Mouse (Mus musculus): ENCODE measurements at regions not wholly inside any gene's neighbourhood (a gene's known extent, or its start where the extent isn't known, plus 50 kb on each side); places are given as distances from the start of the nearest gene placed in this dataset.

DNA sequence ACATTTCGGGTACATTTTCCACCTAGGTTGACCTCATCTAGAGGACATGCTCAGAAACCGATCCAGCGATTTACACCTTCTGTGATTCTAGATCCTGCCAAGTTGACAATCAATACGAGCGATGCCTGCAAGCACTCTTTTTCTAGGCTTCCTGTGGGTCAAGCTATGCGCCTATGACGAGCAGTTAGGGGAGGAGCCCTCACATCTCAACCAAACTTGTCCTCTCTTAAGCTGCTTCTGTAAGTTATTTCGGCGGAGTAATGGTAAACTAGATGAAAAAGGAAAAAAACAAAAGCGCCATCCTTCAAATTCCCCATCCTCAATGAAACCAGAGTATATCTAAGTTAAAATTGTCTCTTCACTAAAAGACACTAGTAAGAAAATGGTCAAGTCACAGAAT, 858.5 kb downstream of the Zfp704 start:
- Histone ChIP-seq H3K9ac (ENCODE audit: low read depth, low read length) (no peak overlapping the region), H3K27ac (ENCODE audit: low read depth, low read length) (no peak overlapping the region), H3K4me3 (ENCODE audit: low read depth, low read length) (no peak overlapping the region), H3K4me2 (no peak overlapping the region), H3K36me3 (ENCODE audit: control insufficient read depth, insufficient read depth, low read length) (no peaks in the 10 kb centered on the region), H3K9me3 (replicated peaks; ENCODE audit: control insufficient read depth, low read length) (no peaks in the 10 kb centered on the region), H3K27me3 (ENCODE audit: control insufficient read depth, insufficient read depth, low read length) (no peaks in the 10 kb centered on the region), H3K4me1 (ENCODE audit: control insufficient read depth, insufficient read depth, low read length) (no peaks in the 10 kb centered on the region; the same call in 1 of the 2 replicates)
- WGBS (ENCODE audit: insufficient replicate concordance): 77% methylated on average over 10 of the region's 10 CpGs
- ATAC-seq (replicated peaks; ENCODE audit: insufficient number of reproducible peaks, low FRiP score, low TSS enrichment): no peak

DNA sequence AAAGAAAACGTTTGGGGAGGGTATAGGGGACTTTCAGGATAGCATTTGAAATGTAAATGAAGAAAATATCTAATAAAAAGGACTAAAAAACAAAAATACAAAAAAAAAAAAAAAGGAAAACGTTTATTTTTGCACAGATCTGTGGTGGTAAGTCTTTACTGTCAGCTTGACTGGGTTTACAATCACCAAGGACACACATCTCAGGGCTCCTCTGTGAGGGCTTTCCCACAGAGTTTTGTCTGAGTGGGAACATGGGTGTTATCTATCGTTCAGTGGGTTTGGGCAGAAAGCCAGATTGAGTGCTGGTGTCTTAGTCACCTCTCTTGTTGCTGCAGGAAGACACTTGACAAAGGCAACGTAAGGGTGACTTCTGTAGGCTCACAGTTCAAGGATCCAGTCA, 859.0 kb downstream of the Zfp704 start:
- Histone ChIP-seq H3K27me3 (ENCODE audit: control insufficient read depth, insufficient read depth, low read length) (no peaks in the 10 kb centered on the region), H3K9me3 (replicated peaks; ENCODE audit: control insufficient read depth, low read length) (no peaks in the 10 kb centered on the region), H3K9ac (ENCODE audit: low read depth, low read length) (no peak overlapping the region), H3K4me2 (no peak overlapping the region), H3K36me3 (ENCODE audit: control insufficient read depth, insufficient read depth, low read length) (no peaks in the 10 kb centered on the region), H3K4me1 (ENCODE audit: control insufficient read depth, insufficient read depth, low read length) (no peaks in the 10 kb centered on the region; the same call in 1 of the 2 replicates), H3K4me3 (ENCODE audit: low read depth, low read length) (no peak overlapping the region), H3K27ac (ENCODE audit: low read depth, low read length) (no peak overlapping the region)
- 51% methylated on average over 4 of the region's 4 CpGs for WGBS (ENCODE audit: insufficient replicate concordance)
- ATAC-seq (replicated peaks; ENCODE audit: insufficient number of reproducible peaks, low FRiP score, low TSS enrichment): no peak

DNA sequence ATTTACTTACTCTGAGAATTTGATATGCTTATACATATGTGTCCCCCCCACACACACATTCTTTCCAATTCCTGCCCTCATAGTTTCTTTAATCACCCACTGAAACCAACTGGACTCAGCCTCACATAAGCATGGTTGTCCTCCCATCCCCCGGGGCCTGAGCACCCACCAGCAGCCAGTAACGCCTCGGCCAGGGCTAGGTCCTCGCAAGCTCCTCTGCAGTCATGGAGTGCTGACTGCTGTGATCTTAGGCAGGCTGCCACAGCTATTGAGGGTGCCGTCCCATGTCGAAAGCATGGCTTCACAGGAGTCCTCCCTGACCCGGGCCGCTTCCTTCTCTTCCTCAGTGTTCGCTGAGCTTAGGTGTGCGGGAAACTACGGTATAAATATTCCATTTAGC, 859.7 kb downstream of the Zfp704 start:
- Histone ChIP-seq H3K4me1 (ENCODE audit: control insufficient read depth, insufficient read depth, low read length) (no peaks in the 10 kb centered on the region; the same call in 1 of the 2 replicates), H3K27me3 (ENCODE audit: control insufficient read depth, insufficient read depth, low read length) (no peaks in the 10 kb centered on the region), H3K4me3 (ENCODE audit: low read depth, low read length) (no peak overlapping the region), H3K9me3 (replicated peaks; ENCODE audit: control insufficient read depth, low read length) (no peaks in the 10 kb centered on the region), H3K4me2 (no peak overlapping the region), H3K9ac (ENCODE audit: low read depth, low read length) (no peak overlapping the region), H3K27ac (ENCODE audit: low read depth, low read length) (no peak overlapping the region), H3K36me3 (ENCODE audit: control insufficient read depth, insufficient read depth, low read length) (no peaks in the 10 kb centered on the region)
- no peak for ATAC-seq (replicated peaks; ENCODE audit: insufficient number of reproducible peaks, low FRiP score, low TSS enrichment)
- WGBS (ENCODE audit: insufficient replicate concordance): 69% methylated on average over 11 of the region's 11 CpGs

DNA sequence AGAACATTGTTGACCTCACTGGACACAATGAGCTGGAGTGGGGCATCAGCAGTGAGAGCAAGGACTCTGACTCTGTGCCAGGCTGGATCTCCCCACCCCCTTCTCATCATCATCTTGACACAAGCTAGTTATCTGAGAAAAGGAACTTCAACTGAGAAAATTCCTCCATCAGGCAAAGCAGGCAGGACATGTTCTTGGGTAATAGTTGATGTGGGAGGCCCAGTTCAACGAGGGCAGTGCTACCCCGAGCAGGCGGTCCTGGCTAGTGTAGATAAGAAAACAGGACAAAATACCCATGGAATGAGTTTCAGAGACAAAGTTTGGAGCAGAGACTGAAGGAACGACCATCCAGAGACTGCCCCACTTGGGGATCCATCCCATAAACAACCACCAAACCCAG, 862.7 kb downstream of the Zfp704 start:
- no peak overlapping the region for H3K4me2 ChIP-seq
- H3K9me3 ChIP-seq (replicated peaks; ENCODE audit: control insufficient read depth, low read length): no peaks in the 10 kb centered on the region
- no peaks in the 10 kb centered on the region for H3K36me3 ChIP-seq (ENCODE audit: control insufficient read depth, insufficient read depth, low read length)
- no peak for ATAC-seq (replicated peaks; ENCODE audit: insufficient number of reproducible peaks, low FRiP score, low TSS enrichment)
- no peaks in the 10 kb centered on the region; the same call in 1 of the 2 replicates for H3K4me1 ChIP-seq (ENCODE audit: control insufficient read depth, insufficient read depth, low read length)
- 60% methylated on average over 4 of the region's 4 CpGs for WGBS (ENCODE audit: insufficient replicate concordance)
- H3K4me3 ChIP-seq (ENCODE audit: low read depth, low read length): no peak overlapping the region
- H3K27me3 ChIP-seq (ENCODE audit: control insufficient read depth, insufficient read depth, low read length): no peaks in the 10 kb centered on the region
- H3K9ac ChIP-seq (ENCODE audit: low read depth, low read length): no peak overlapping the region
- peak overlapping the region; percentile 35; the same call in 1 of the 2 replicates for H3K27ac ChIP-seq (ENCODE audit: low read depth, low read length)

DNA sequence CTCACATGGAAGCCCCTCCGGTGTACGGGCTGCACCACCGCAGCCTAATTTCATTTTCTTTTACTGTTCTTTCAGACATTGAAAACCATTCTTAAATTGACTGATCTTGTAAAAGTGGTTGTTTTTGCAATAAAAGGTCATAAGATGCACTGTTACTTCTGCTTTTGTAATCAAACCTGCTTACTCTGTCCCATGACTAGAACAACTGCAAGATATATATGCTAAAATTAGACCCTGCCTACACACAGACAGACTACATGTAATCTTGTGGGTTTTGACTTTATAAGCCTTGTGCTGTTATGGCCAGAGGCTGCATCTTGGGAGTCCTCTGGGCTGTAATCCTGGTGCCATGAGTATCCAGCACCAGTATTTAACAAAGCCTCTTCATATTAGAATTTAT, 863.2 kb downstream of the Zfp704 start:
- no peak overlapping the region for H3K9ac ChIP-seq (ENCODE audit: low read depth, low read length)
- H3K27ac ChIP-seq (ENCODE audit: low read depth, low read length): peak overlapping the region; percentile 35; the same call in 1 of the 2 replicates

DNA sequence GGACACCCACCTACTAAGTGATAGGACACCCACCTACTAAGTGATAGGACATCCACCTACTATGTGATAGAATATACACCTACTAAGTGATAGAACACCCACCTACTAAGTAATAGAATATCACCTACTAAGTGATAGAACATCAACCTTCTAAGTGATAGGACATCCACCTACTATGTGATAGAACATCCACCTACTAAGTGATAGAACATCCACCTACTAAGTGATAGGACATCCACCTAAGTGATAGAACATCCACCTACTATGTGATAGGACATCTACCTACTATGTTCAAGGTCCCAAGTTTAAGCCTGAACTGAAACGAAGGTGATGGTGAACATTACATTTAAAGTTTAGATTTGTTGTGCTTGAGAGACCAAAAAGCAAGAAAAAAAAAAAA, 863.8 kb downstream of the Zfp704 start:
- 85% methylated on average over 1 of the region's 1 CpGs for WGBS (ENCODE audit: insufficient replicate concordance)
- Histone ChIP-seq H3K9me3 (replicated peaks; ENCODE audit: control insufficient read depth, low read length) (no peaks in the 10 kb centered on the region), H3K4me3 (ENCODE audit: low read depth, low read length) (no peak overlapping the region), H3K36me3 (ENCODE audit: control insufficient read depth, insufficient read depth, low read length) (no peaks in the 10 kb centered on the region), H3K27ac (ENCODE audit: low read depth, low read length) (no peak overlapping the region), H3K9ac (ENCODE audit: low read depth, low read length) (no peak overlapping the region), H3K4me1 (ENCODE audit: control insufficient read depth, insufficient read depth, low read length) (no peaks in the 10 kb centered on the region; the same call in 1 of the 2 replicates), H3K27me3 (ENCODE audit: control insufficient read depth, insufficient read depth, low read length) (no peaks in the 10 kb centered on the region), H3K4me2 (no peak overlapping the region)
- ATAC-seq (replicated peaks; ENCODE audit: insufficient number of reproducible peaks, low FRiP score, low TSS enrichment): no peak

More for the DNA sequence above, 863.2 kb downstream of the Zfp704 start:
- H3K4me2 ChIP-seq: no peak overlapping the region
- H3K4me3 ChIP-seq (ENCODE audit: low read depth, low read length): no peak overlapping the region
- no peak for ATAC-seq (replicated peaks; ENCODE audit: insufficient number of reproducible peaks, low FRiP score, low TSS enrichment)
- H3K36me3 ChIP-seq (ENCODE audit: control insufficient read depth, insufficient read depth, low read length): no peaks in the 10 kb centered on the region
- H3K9me3 ChIP-seq (replicated peaks; ENCODE audit: control insufficient read depth, low read length): no peaks in the 10 kb centered on the region
- H3K4me1 ChIP-seq (ENCODE audit: control insufficient read depth, insufficient read depth, low read length): no peaks in the 10 kb centered on the region; the same call in 1 of the 2 replicates
- 95% methylated on average over 3 of the region's 3 CpGs for WGBS (ENCODE audit: insufficient replicate concordance)
- no peaks in the 10 kb centered on the region for H3K27me3 ChIP-seq (ENCODE audit: control insufficient read depth, insufficient read depth, low read length)

DNA sequence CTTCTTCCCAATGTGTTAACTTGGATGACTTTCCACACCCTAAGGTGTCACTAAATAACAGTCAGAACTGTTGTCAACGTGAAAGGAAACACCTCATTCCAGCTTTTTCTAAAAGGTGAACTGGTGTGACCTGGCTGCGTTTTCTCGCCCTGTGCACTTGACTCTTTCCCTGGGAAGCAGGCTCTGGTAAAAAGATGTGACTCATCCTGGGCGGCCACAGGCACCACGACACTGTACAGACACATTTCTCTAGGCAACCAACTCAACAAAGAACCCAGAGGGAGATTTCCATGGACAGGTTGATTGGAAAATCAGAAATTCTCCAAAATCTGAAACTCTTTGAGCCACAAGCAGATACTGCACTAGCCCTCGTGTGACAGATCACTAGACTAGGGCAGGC, 865.0 kb downstream of the Zfp704 start:
- 36% methylated on average over 6 of the region's 6 CpGs for WGBS (ENCODE audit: insufficient replicate concordance)
- Histone ChIP-seq H3K4me3 (ENCODE audit: low read depth, low read length) (no peak overlapping the region), H3K4me1 (ENCODE audit: control insufficient read depth, insufficient read depth, low read length) (peaks cover 3% of the 10 kb centered on the region), H3K36me3 (ENCODE audit: control insufficient read depth, insufficient read depth, low read length) (no peaks in the 10 kb centered on the region), H3K9me3 (replicated peaks; ENCODE audit: control insufficient read depth, low read length) (no peaks in the 10 kb centered on the region), H3K4me2 (no peak overlapping the region), H3K9ac (ENCODE audit: low read depth, low read length) (no peak overlapping the region), H3K27ac (ENCODE audit: low read depth, low read length) (no peak overlapping the region), H3K27me3 (ENCODE audit: control insufficient read depth, insufficient read depth, low read length) (no peaks in the 10 kb centered on the region)
- ATAC-seq (replicated peaks; ENCODE audit: insufficient number of reproducible peaks, low FRiP score, low TSS enrichment): no peak

DNA sequence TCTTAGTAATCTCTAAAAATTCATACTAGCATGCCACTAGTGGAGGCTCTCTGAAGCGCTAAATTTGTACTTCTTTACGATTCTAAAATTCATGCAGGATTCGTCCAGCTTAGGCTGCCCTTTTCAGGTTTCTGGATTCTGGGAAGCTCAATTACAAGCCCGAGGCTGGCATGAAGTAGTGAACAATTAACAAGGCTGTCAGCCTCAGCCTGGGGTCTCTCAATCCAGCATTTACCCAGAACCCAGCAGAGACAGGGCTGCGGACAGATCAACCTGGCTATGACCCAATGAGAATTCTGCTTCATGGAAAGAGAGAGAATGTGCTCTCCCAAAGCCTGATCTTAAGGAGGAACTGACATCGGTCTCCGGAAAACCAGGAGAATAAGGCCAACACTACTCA, 866.2 kb downstream of the Zfp704 start:
- H3K4me2 ChIP-seq: no peak overlapping the region
- no peak overlapping the region for H3K9ac ChIP-seq (ENCODE audit: low read depth, low read length)
- no peaks in the 10 kb centered on the region for H3K36me3 ChIP-seq (ENCODE audit: control insufficient read depth, insufficient read depth, low read length)
- no peak overlapping the region for H3K27ac ChIP-seq (ENCODE audit: low read depth, low read length)
- no peak overlapping the region for H3K4me3 ChIP-seq (ENCODE audit: low read depth, low read length)
- peaks cover 7% of the 10 kb centered on the region for H3K4me1 ChIP-seq (ENCODE audit: control insufficient read depth, insufficient read depth, low read length)
- WGBS (ENCODE audit: insufficient replicate concordance): 76% methylated on average over 7 of the region's 7 CpGs
- H3K27me3 ChIP-seq (ENCODE audit: control insufficient read depth, insufficient read depth, low read length): no peaks in the 10 kb centered on the region
- H3K9me3 ChIP-seq (replicated peaks; ENCODE audit: control insufficient read depth, low read length): no peaks in the 10 kb centered on the region
- no peak for ATAC-seq (replicated peaks; ENCODE audit: insufficient number of reproducible peaks, low FRiP score, low TSS enrichment)

DNA sequence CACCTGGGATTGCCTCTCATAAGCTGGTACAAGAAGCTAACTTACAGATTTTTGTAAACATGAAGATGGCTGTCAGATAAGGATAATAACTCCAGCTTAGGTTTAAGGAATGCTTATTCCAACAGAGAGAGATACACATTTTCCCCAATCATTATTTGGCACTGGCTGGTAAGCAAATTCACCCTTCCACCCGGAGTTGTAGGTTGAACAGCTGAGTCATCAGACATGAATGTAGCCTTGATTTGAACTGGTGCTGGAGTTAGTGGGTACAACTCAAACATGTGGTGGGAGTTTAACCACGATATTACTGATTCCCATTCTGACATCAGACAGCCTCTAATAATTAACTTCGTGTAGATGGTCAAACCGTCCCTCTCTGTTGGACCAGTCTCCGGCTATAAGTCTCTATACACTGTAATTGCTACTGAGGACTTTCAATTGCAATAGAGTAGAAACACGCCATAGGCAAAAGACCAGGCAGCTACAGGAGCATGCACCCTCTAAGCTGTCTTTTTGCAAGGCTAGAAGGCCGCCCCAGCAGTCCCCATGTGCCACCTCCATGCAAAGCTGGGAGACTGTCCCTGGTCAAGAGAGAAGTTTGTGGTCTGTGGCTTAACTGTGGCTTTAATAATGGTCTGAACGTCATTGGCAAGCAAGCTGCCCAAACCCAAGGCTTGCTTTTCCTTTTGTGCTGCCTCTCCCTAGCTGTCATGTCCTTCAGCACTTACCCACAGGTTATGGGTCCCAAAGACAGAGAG, 868.4 kb downstream of the Zfp704 start:
- H3K9me3 ChIP-seq (replicated peaks; ENCODE audit: control insufficient read depth, low read length): no peaks in the 10 kb centered on the region
- no peak overlapping the region for H3K4me2 ChIP-seq
- peaks cover 12% of the 10 kb centered on the region for H3K4me1 ChIP-seq (ENCODE audit: control insufficient read depth, insufficient read depth, low read length)
- no peak overlapping the region for H3K4me3 ChIP-seq (ENCODE audit: low read depth, low read length)
- no peaks in the 10 kb centered on the region for H3K36me3 ChIP-seq (ENCODE audit: control insufficient read depth, insufficient read depth, low read length)
- H3K27me3 ChIP-seq (ENCODE audit: control insufficient read depth, insufficient read depth, low read length): no peaks in the 10 kb centered on the region
- ATAC-seq (replicated peaks; ENCODE audit: insufficient number of reproducible peaks, low FRiP score, low TSS enrichment): no peak
- H3K9ac ChIP-seq (ENCODE audit: low read depth, low read length): no peak overlapping the region
- 77% methylated on average over 8 of the region's 8 CpGs for WGBS (ENCODE audit: insufficient replicate concordance)
- no peak overlapping the region for H3K27ac ChIP-seq (ENCODE audit: low read depth, low read length)
